In genomic region chr17:53479604-53480041, GRCm38 (mm10) we compare ENCODE assay signal across 8 mouse cellular contexts. TPM values are rescaled to one million over a fixed set of nuclear protein-coding genes. Genes with fewer than 3 reads are reported as not detected.
DNase-seq lines count a peak whose midpoint lies in the region.

No protein-coding gene starts in this region.

- under 1% methylated on average over 32 of the region's 33 CpGs for WGBS in midbrain, embryonic 10.5 days

- peaks cover 13% of the 10 kb centered on the region for H3K36me3 ChIP-seq in midbrain, embryonic 10.5 days

- H3K4me3 ChIP-seq in midbrain, embryonic 10.5 days: peak overlapping the region; percentile 77

- intact Hi-C loops in left cerebral cortex, postnatal 4 days (cut with DNase I): no loop called here

- DNase-seq in thymus, adult 18-20 months: peak; percentile 50 to 51
- DNase-seq in thymus, postnatal 0 days (ENCODE audit: low spot score): no peak
- DNase-seq in embryo, embryonic 10.5 days (ENCODE audit: low spot score): peak; percentile 69
- peak; percentile 33 to 60 for DNase-seq in gastrocnemius, postnatal 4 days (ENCODE audit: low spot score in 2 of 2)
- peak; percentile 61 for DNase-seq in kidney, adult 11 months
- DNase-seq in left cerebral cortex, postnatal 4 days: peak; percentile 50
- DNase-seq in midbrain, embryonic 10.5 days (ENCODE audit: low spot score): peak; percentile 69
- DNase-seq in skeletal muscle tissue, adult 2 months (ENCODE audit: low read depth, low spot score): peak; percentile 20

- H3K27me3 ChIP-seq in midbrain, embryonic 10.5 days (ENCODE audit: low read depth, poor library complexity, severe bottlenecking): no peaks in the 10 kb centered on the region

- H3K27ac ChIP-seq in midbrain, embryonic 10.5 days (replicated peaks): peak overlapping the region; percentile 95

- no peaks in the 10 kb centered on the region for H3K9me3 ChIP-seq in midbrain, embryonic 10.5 days (replicated peaks)

- H3K4me1 ChIP-seq in midbrain, embryonic 10.5 days: peaks cover 24% of the 10 kb centered on the region

RNA-seq across cellular contexts. Expression of gene Rab5a, which starts 0.6 kb away (rescaled TPM):
- 60.4 and 77.3 TPM in 2 replicates for polyA plus RNA-seq in thymus, postnatal 0 days (2015; fragmentation: Nextera tagmentation; extraction: Ambion mirVana)
- total RNA-seq in gastrocnemius, postnatal 4 days (2021): 10 to 100 TPM; 60.9 to 65.5 TPM
- total RNA-seq in left cerebral cortex, postnatal 4 days (2021): 100 to 1,000 TPM; 108 TPM
- 66.3 and 68.7 TPM in 2 replicates for polyA plus RNA-seq in midbrain, embryonic 10.5 days (2016; fragmentation: Nextera tagmentation; extraction: Ambion mirVana)

RNA-seq across cellular contexts. Expression of gene Efhb, which starts 16.5 kb away (rescaled TPM):
- 0.12 and 0.18 TPM in 2 replicates for polyA plus RNA-seq in thymus, postnatal 0 days (2015; fragmentation: Nextera tagmentation; extraction: Ambion mirVana)
- under 1 TPM; 0.70 to 0.78 TPM for total RNA-seq in gastrocnemius, postnatal 4 days (2021)
- under 1 TPM; 0.80 to 0.93 TPM for total RNA-seq in left cerebral cortex, postnatal 4 days (2021)
- polyA plus RNA-seq in midbrain, embryonic 10.5 days (2016; fragmentation: Nextera tagmentation; extraction: Ambion mirVana): 0.67 and 0.85 TPM in 2 replicates

RNA-seq across cellular contexts. Expression of gene Pp2d1, which starts 59.6 kb away (rescaled TPM):
- 0.26 and 0.33 TPM in 2 replicates for polyA plus RNA-seq in thymus, postnatal 0 days (2015; fragmentation: Nextera tagmentation; extraction: Ambion mirVana)
- total RNA-seq in gastrocnemius, postnatal 4 days (2021): not detected
- not detected for total RNA-seq in left cerebral cortex, postnatal 4 days (2021)
- polyA plus RNA-seq in midbrain, embryonic 10.5 days (2016; fragmentation: Nextera tagmentation; extraction: Ambion mirVana): 0.15 and 0.29 TPM in 2 replicates
